Mouse (Mus musculus) bone marrow macrophage, adult 2 months (primary cell): Measurements from ENCODE around the gene Ifitm2. TPM values are rescaled to one million over a fixed set of nuclear protein-coding genes. Genes with fewer than 3 reads are reported as not detected.

Experiments
- H3K27ac ChIP-seq: 2 replicates; pipeline ENCODE4 v1.5.1; 2012; ENCODE audit warnings: low read depth, low read length; ENCODE audit not compliant: insufficient read depth
- H3K4me1 ChIP-seq: 2 replicates; pipeline ENCODE4 v1.6.1; 2012; ENCODE audit warnings: low read length; ENCODE audit not compliant: control insufficient read depth, insufficient read depth
- H3K4me3 ChIP-seq: 2 replicates; pipeline ENCODE4 v1.5.1; 2012; ENCODE audit warnings: mild to moderate bottlenecking, low read length, moderate library complexity; ENCODE audit not compliant: insufficient read depth
- CTCF ChIP-seq: IDR thresholded peaks from 2 replicates; pipeline ENCODE4 v1.5.1; 2012; ENCODE audit warnings: low read depth, mild to moderate bottlenecking, low read length, moderate library complexity
- POLR2A ChIP-seq: IDR thresholded peaks from 2 replicates; pipeline ENCODE4 v1.6.1; 2012; ENCODE audit warnings: mild to moderate bottlenecking, low read depth, low read length, borderline replicate concordance
- polyA plus RNA-seq: library from polyadenylated mRNA; stranded (reverse); fragments of >200 nt; gene quantifications from 2 replicates; pipeline ENCODE4 v1.2.4, GENCODE M21; 2012; ENCODE audit not compliant: missing spikeins, insufficient read depth, insufficient read length

Gene Ifitm2
- polyA plus RNA-seq, 1 experiment: 1,645 TPM

DNA sequence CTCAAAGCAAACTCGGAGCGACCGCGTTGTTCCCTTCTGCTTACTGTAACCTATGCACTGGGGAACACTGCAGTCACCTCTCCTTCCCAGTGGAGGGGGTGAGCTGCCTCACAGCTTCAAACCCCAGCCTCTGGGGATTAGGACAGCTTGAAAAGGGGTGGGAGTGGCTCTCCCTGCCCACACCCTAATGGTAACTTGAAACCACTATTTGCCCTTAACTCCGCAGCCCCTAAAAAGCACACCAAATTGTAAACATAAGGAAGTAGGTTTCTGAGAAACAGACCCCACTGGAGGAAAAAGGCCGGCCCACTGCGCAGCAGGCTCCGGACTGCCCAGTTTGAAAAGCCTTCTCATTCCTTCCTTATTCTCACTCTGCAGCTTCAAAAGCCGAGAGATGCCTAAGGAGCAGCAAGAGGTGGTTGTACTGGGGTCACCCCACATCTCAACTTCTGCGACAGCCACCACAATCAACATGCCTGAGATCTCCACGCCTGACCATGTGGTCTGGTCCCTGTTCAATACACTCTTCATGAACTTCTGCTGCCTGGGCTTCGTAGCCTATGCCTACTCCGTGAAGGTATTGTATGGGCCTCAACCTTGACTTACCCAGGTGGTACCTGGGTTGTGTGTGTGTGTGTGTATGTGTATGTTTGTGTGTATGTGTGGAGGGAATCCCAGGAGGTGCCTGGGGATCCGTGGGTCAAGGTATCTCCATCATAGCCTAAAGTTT is 12.2 kb upstream of the Ifitm2 start:
- no peak for TF ChIP-seq POLR2A
- no peak overlapping the region for H3K4me3 ChIP-seq
- no peak overlapping the region for H3K27ac ChIP-seq
- peaks cover 14% of the 10 kb centered on the region for H3K4me1 ChIP-seq

DNA sequence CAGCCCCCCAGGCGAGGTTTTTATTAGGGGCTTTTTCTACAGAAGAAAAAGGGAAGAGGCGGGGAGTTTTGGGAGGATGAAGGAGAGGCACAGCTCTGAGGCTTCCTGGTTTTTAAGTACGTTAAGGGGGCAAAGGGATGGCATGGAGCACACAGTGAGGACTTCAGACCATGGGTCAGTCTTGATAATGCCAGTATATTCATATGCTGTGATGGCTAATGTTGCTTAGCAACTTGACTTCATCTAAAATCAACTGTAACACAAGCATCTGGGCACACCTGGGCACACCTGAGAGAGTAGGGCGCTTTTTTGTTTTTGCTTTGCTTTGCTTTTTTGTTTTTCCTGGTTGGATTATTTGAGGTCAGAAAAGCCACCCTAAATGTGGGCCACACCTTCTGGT is 11.1 kb upstream of the Ifitm2 start, which contains the start of gene Ifitm1:
Gene Ifitm1 (plus strand): TSS at position 301 of the 400 bp plus-strand sequence.
- Histone ChIP-seq H3K27ac (no peak within 1 kb of the TSS), H3K4me3 (no peak within 1 kb of the TSS), H3K4me1 (peaks cover 11% of the 10 kb centered on the region)
- TF ChIP-seq POLR2A (no peak), CTCF (no peak)

GRCm38 (mm10) chr7:140962733-140963132 is 6.9 kb upstream of the Ifitm2 start:
- no peaks in the 10 kb centered on the region for H3K4me1 ChIP-seq
- no peak overlapping the region for H3K27ac ChIP-seq
- TF ChIP-seq CTCF (no peak), POLR2A (no peak)

GRCm38 (mm10) chr7:140961416-140961815 is 5.6 kb upstream of the Ifitm2 start:
- TF ChIP-seq POLR2A: no peak
- H3K27ac ChIP-seq: no peak overlapping the region
- peaks cover 7% of the 10 kb centered on the region for H3K4me1 ChIP-seq
- H3K4me3 ChIP-seq: no peak overlapping the region

More at GRCm38 (mm10) chr7:140962733-140963132, 6.9 kb upstream of the Ifitm2 start:
- H3K4me3 ChIP-seq: no peak overlapping the region

- Histone ChIP-seq H3K4me3 (no peak overlapping the region), H3K4me1 (peaks cover 11% of the 10 kb centered on the region), H3K27ac (no peak overlapping the region)
- TF ChIP-seq POLR2A (no peak), CTCF (no peak)
Observed at GRCm38 (mm10) chr7:140960026-140960425, 4.2 kb upstream of the Ifitm2 start.

DNA sequence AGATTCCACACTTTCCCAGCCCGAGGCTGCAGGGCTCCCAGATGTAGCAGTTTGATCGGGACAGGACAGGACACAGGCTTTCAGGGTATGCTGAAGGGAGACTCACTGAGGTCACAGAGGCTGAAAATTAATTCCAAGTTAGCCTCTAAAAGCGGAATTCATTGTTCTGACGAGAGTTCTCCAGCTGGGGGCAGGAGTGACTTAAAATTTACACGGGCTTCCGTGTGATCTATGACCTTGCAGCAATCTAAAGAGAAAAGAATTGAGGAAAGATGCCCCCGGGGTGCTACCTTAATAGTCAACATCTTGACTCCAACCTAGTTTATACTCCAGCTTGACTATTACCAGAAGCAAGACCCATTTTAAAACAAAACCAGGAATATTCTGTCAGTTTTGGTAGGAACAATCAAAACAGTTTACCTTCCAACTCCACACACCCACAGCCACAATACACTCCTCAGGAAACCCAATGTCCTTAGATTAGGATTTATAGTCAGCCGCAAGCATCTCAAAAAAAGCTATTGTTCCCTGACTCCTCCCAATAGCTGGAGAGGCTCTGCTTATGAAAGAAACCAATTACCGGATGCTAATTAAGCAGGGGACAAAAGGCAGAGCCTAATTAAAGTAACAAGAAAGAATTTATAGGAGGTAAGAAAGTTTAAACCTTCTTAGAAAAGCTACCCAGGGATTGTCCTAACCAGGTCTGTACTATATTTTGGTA is 3.6 kb upstream of the Ifitm2 start:
- Histone ChIP-seq H3K4me3 (no peak overlapping the region), H3K4me1 (peaks cover 11% of the 10 kb centered on the region), H3K27ac (no peak overlapping the region)
- 0 out of 2 replicates have a peak, but pooled peaks have one; percentile 8 for TF ChIP-seq CTCF
- TF ChIP-seq POLR2A: no peak

- peak overlapping the region; percentile 78; the same call in 1 of the 2 replicates for H3K4me3 ChIP-seq
- peaks cover 30% of the 10 kb centered on the region for H3K4me1 ChIP-seq
- peak overlapping the region; percentile 87 for H3K27ac ChIP-seq
- no peak for TF ChIP-seq POLR2A
- no peak for TF ChIP-seq CTCF
Observed at GRCm38 (mm10) chr7:140956556-140956869, 726 bp upstream of the Ifitm2 start.

GRCm38 (mm10) chr7:140955342-140955741 is 445 bp downstream of the Ifitm2 start:
- Histone ChIP-seq H3K27ac (peak overlapping the region; percentile 87), H3K4me3 (peak overlapping the region; percentile 78), H3K4me1 (peaks cover 39% of the 10 kb centered on the region)
- no peak for TF ChIP-seq CTCF
- 0 out of 2 replicates have a peak, but pooled peaks have one; percentile 11 for TF ChIP-seq POLR2A

DNA sequence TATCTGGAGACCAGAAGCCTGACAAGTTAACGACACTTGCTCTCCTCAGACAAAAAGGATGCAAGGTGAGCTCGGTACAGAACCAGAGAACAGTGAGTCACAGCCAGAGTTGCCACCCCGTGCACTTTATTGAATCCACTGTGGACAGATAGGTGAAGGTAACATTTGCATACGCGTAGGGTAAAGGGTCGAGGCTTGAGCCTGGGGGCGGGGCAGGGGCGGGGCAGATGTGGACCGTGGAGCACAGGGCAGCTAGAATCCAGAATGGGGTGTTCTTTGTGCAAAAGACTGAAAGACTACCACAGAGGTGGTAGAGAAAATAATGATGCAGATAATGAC is 1.1 kb downstream of the Ifitm2 start:
- H3K27ac ChIP-seq: peak overlapping the region; percentile 87
- peak overlapping the region; percentile 78 for H3K4me3 ChIP-seq

DNA sequence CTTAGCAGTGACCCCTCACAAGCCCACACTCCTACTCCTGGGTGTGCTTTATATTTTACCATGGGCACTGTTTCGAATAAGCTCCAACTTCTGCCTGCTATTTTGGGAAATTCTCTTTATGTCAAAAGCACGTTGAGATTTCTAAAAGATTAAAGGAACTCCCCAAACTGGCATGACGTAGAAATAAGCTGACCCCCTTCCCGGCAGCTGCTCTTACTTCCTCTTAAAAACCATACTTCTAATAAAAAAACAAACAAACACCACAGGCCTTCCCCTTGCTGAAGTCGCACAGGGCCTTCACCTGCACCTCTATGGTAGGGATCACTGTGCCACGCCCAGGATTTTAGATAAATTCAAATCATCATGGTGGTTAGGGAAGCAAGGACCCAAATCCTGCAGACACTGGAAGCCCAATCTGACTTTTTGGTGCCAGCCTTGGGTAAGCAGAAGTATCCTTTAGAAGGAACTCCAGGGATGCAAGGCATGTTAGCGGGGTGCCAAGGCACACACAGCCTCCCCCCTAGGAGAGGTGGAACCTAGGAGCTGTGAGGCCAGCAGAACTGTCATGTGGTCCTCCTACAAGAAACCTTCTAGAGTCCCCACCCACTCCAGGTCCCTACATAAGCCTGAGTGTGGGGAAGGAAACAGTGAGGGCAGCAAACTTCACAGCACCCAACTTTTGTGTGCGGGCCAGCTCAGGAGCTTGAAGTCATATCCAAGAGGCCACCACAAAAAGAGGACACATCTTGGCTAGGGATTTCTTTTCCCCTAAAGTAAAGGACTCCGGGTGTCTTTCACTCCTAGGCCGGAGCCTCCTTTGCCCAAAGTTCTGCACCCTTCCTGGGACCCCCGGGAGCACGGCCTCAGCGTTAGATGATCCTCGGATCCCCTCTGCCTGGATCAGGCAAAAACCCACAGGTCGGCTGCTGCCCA is 1.7 kb downstream of the Ifitm2 start:
- TF ChIP-seq POLR2A (no peak), CTCF (no peak)
- peaks cover 39% of the 10 kb centered on the region for H3K4me1 ChIP-seq
- H3K27ac ChIP-seq: peak overlapping the region; percentile 87
- H3K4me3 ChIP-seq: peak overlapping the region; percentile 78

More for the DNA sequence above, 1.1 kb downstream of the Ifitm2 start:
- TF ChIP-seq CTCF (no peak), POLR2A (no peak)
- peaks cover 39% of the 10 kb centered on the region for H3K4me1 ChIP-seq
